Mouse (Mus musculus) cerebellum, adult 2 months (tissue): ENCODE data around the gene Nr2e3.
"Not testable (repeated sequence)": the region's sequence is repeated elsewhere in the genome, so short reads cannot be mapped to it uniquely, and the experiment has no call there.

ENCODE experiments used
- CTCF ChIP-seq: fragments of 200-500 bp; IDR thresholded peaks from 2 replicates; pipeline ENCODE4 v1.5.1; 2011; ENCODE audit warnings: low read depth, mild to moderate bottlenecking, control low read depth, low read length, moderate library complexity, borderline replicate concordance; ENCODE audit not compliant: insufficient read depth
- POLR2A ChIP-seq: fragments of 200-500 bp; IDR thresholded peaks from 2 replicates; pipeline ENCODE4 v1.6.1; 2011; ENCODE audit warnings: low read length, control low read depth, borderline replicate concordance; ENCODE audit not compliant: insufficient read depth

- TF ChIP-seq CTCF, POLR2A: not testable (repeated sequence)
Measured at GRCm38 (mm10) chr9:59958115-59958514, 2.3 kb downstream of the Nr2e3 start.
